Mouse (Mus musculus) midbrain, embryonic 14.5 days (tissue): ENCODE measurements at regions not wholly inside any gene's neighbourhood (a gene's known extent, or its start where the extent isn't known, plus 50 kb on each side); places are given as distances from the start of the nearest gene placed in this dataset.
"Not testable (repeated sequence)": the region's sequence is repeated elsewhere in the genome, so short reads cannot be mapped to it uniquely, and the experiment has no call there.

Source experiments
- ATAC-seq: fragments of 200-750 bp; cut with Nextera tagmentation; 2 replicates; pipeline ENCODE4 v1.8.0; 2017; ENCODE audit warnings: moderate number of reproducible peaks, moderate library complexity; ENCODE audit not compliant: low FRiP score, low TSS enrichment
- DNase-seq: peaks from one replicate; pipeline ENCODE4 v3.0.0-alpha.2; 2015
- H3K27ac ChIP-seq: fragments of 300-500 bp; sonication (generic); replicated peaks from 2 replicates; pipeline ENCODE4 v1.5.1; 2014; ENCODE audit warnings: mild to moderate bottlenecking, low read depth, low read length, moderate library complexity
- H3K27me3 ChIP-seq: fragments of 300-500 bp; sonication (generic); 2 replicates; pipeline ENCODE4 v1.6.1; 2014; ENCODE audit warnings: low read length, control low read depth, mixed read lengths; ENCODE audit not compliant: control insufficient read depth, insufficient read depth
- H3K36me3 ChIP-seq: fragments of 300-500 bp; sonication (generic); 2 replicates; pipeline ENCODE4 v1.6.1; 2014; ENCODE audit warnings: low read length, control low read depth; ENCODE audit not compliant: control insufficient read depth, insufficient read depth
- H3K4me1 ChIP-seq: fragments of 300-500 bp; sonication (generic); 2 replicates; pipeline ENCODE4 v1.6.1; 2014; ENCODE audit warnings: mild to moderate bottlenecking, antibody characterized with exemption, low read length, control low read depth; ENCODE audit not compliant: control insufficient read depth, insufficient read depth
- H3K4me2 ChIP-seq: fragments of 300-500 bp; sonication (generic); 2 replicates; pipeline ENCODE4 v1.6.1; 2014; ENCODE audit warnings: mild to moderate bottlenecking, low read length, moderate library complexity
- H3K4me3 ChIP-seq: fragments of 300-500 bp; sonication (generic); replicated peaks from 2 replicates; pipeline ENCODE4 v1.5.1; 2014; ENCODE audit warnings: low read depth, low read length
- H3K9ac ChIP-seq: fragments of 300-500 bp; sonication (generic); replicated peaks from 2 replicates; pipeline ENCODE4 v1.6.1; 2014; ENCODE audit warnings: mild to moderate bottlenecking, low read length, moderate library complexity
- H3K9me3 ChIP-seq: fragments of 300-500 bp; sonication (generic); 2 replicates; pipeline ENCODE4 v1.6.1; 2016; ENCODE audit warnings: low read length, control low read depth, mixed read lengths; ENCODE audit not compliant: control insufficient read depth
- WGBS: fragments of 180-500 bp; shearing (Covaris S2); extraction: QIAGEN DNeasy Blood & Tissue Kit; methylation state at CpG from one replicate; pipeline ENCODE4 v1.1.7; 2014; 5-methylcytosine and 5-hydroxymethylcytosine counted together

- H3K9ac ChIP-seq, result no peak overlapping the region
- no peak overlapping the region for H3K4me3 ChIP-seq
- no peaks in the 10 kb centered on the region for H3K36me3 ChIP-seq
- no peak overlapping the region for H3K27ac ChIP-seq
- DNase-seq, result peak; percentile 23
- WGBS, result 36% methylated on average over 4 of the region's 4 CpGs
- H3K27me3 ChIP-seq, result no peaks in the 10 kb centered on the region
- ATAC-seq, result no peak
- H3K4me1 ChIP-seq, result 0 out of 2 replicates have a peak, but pooled peaks cover 4% of the 10 kb centered on the region
- H3K4me2 ChIP-seq, result no peak overlapping the region
- H3K9me3 ChIP-seq, result no peaks in the 10 kb centered on the region
Observed at GRCm38 (mm10) chr14:53991390-53991789, 262.5 kb downstream of the Dad1 start.

GRCm38 (mm10) chr14:53980771-53981170 lies 273.1 kb downstream of the Dad1 start:
- no peak overlapping the region for H3K4me2 ChIP-seq
- H3K4me1 ChIP-seq, result no peaks in the 10 kb centered on the region
- H3K9ac ChIP-seq, result no peak overlapping the region
- no peaks in the 10 kb centered on the region for H3K27me3 ChIP-seq
- DNase-seq (no peak), ATAC-seq (no peak)
- H3K9me3 ChIP-seq, result no peaks in the 10 kb centered on the region
- 68% methylated on average over 5 of the region's 5 CpGs for WGBS
- no peak overlapping the region for H3K4me3 ChIP-seq
- H3K36me3 ChIP-seq, result no peaks in the 10 kb centered on the region
- H3K27ac ChIP-seq, result no peak overlapping the region

- H3K9me3 ChIP-seq, DNase-seq, H3K4me3 ChIP-seq, H3K36me3 ChIP-seq, H3K27me3 ChIP-seq, ATAC-seq, H3K4me1 ChIP-seq, H3K9ac ChIP-seq, H3K27ac ChIP-seq, H3K4me2 ChIP-seq: not testable (repeated sequence)
- 84% methylated on average over 8 of the region's 11 CpGs for WGBS
Observed at GRCm38 (mm10) chr14:53961426-53961825, 292.5 kb downstream of the Dad1 start.

GRCm38 (mm10) chr14:53960779-53961178 lies 293.1 kb downstream of the Dad1 start:
- H3K4me3 ChIP-seq, result no peak overlapping the region
- no peaks in the 10 kb centered on the region for H3K27me3 ChIP-seq
- WGBS, result 85% methylated on average over 7 of the region's 7 CpGs
- no peak overlapping the region for H3K4me2 ChIP-seq
- no peaks in the 10 kb centered on the region for H3K36me3 ChIP-seq
- H3K9ac ChIP-seq, result no peak overlapping the region
- DNase-seq (no peak), ATAC-seq (no peak)
- H3K4me1 ChIP-seq, result no peaks in the 10 kb centered on the region
- no peak overlapping the region for H3K27ac ChIP-seq
- no peaks in the 10 kb centered on the region for H3K9me3 ChIP-seq

- H3K9ac ChIP-seq, H3K27ac ChIP-seq, ATAC-seq, H3K27me3 ChIP-seq, H3K9me3 ChIP-seq, H3K4me1 ChIP-seq, H3K36me3 ChIP-seq, H3K4me3 ChIP-seq, DNase-seq, H3K4me2 ChIP-seq: not testable (repeated sequence)
- 96% methylated on average over 28 of the region's 29 CpGs for WGBS
Observed at GRCm38 (mm10) chr14:53935791-53936231, 318.1 kb downstream of the Dad1 start.

GRCm38 (mm10) chr14:53935336-53935735 lies 318.6 kb downstream of the Dad1 start:
- 90% methylated on average over 7 of the region's 13 CpGs for WGBS
- not testable (repeated sequence) for ATAC-seq, H3K27ac ChIP-seq, DNase-seq, H3K4me1 ChIP-seq, H3K36me3 ChIP-seq, H3K27me3 ChIP-seq, H3K9me3 ChIP-seq, H3K4me3 ChIP-seq, H3K9ac ChIP-seq, H3K4me2 ChIP-seq

- Histone ChIP-seq H3K36me3 (no peaks in the 10 kb centered on the region), H3K9me3 (no peaks in the 10 kb centered on the region), H3K9ac (no peak overlapping the region), H3K4me1 (no peaks in the 10 kb centered on the region), H3K4me2 (no peak overlapping the region), H3K27ac (no peak overlapping the region), H3K4me3 (no peak overlapping the region), H3K27me3 (no peaks in the 10 kb centered on the region)
- DNase-seq, result no peak
- no peak for ATAC-seq
- WGBS, result 69% methylated on average over 1 of the region's 1 CpGs
Observed at GRCm38 (mm10) chr14:53910871-53911270, 343.0 kb downstream of the Dad1 start.

GRCm38 (mm10) chr14:53904578-53904977 lies 349.3 kb downstream of the Dad1 start:
- no peaks in the 10 kb centered on the region for H3K36me3 ChIP-seq
- 66% methylated on average over 3 of the region's 3 CpGs for WGBS
- DNase-seq, result no peak
- no peaks in the 10 kb centered on the region for H3K9me3 ChIP-seq
- no peak for ATAC-seq
- no peaks in the 10 kb centered on the region for H3K27me3 ChIP-seq
- H3K9ac ChIP-seq, result no peak overlapping the region
- no peak overlapping the region for H3K27ac ChIP-seq
- no peak overlapping the region for H3K4me3 ChIP-seq
- no peaks in the 10 kb centered on the region for H3K4me1 ChIP-seq
- no peak overlapping the region for H3K4me2 ChIP-seq

GRCm38 (mm10) chr14:53901103-53901502 lies 352.8 kb downstream of the Dad1 start:
- H3K36me3 ChIP-seq, result no peaks in the 10 kb centered on the region
- DNase-seq (peak; percentile 50), ATAC-seq (no peak)

More at GRCm38 (mm10) chr14:53901103-53901502, 352.8 kb downstream of the Dad1 start:
- no peak overlapping the region for H3K27ac ChIP-seq
- no peak overlapping the region for H3K4me3 ChIP-seq
- no peaks in the 10 kb centered on the region for H3K27me3 ChIP-seq
- H3K9ac ChIP-seq, result no peak overlapping the region
- WGBS, result 86% methylated on average over 1 of the region's 1 CpGs
- H3K4me1 ChIP-seq, result no peaks in the 10 kb centered on the region
- H3K4me2 ChIP-seq, result no peak overlapping the region
- no peaks in the 10 kb centered on the region for H3K9me3 ChIP-seq
